Mouse (Mus musculus) cerebellum, postnatal 14 days (tissue): Measurements from ENCODE around the gene Cfap61.

ENCODE experiments used
- DNase-seq, 2 experiments: peaks; one replicate each; pipeline ENCODE4 v3.0.0; 2021; ENCODE audit warnings: mixed read lengths in 2 of 2

Cfap61 gene

DNA sequence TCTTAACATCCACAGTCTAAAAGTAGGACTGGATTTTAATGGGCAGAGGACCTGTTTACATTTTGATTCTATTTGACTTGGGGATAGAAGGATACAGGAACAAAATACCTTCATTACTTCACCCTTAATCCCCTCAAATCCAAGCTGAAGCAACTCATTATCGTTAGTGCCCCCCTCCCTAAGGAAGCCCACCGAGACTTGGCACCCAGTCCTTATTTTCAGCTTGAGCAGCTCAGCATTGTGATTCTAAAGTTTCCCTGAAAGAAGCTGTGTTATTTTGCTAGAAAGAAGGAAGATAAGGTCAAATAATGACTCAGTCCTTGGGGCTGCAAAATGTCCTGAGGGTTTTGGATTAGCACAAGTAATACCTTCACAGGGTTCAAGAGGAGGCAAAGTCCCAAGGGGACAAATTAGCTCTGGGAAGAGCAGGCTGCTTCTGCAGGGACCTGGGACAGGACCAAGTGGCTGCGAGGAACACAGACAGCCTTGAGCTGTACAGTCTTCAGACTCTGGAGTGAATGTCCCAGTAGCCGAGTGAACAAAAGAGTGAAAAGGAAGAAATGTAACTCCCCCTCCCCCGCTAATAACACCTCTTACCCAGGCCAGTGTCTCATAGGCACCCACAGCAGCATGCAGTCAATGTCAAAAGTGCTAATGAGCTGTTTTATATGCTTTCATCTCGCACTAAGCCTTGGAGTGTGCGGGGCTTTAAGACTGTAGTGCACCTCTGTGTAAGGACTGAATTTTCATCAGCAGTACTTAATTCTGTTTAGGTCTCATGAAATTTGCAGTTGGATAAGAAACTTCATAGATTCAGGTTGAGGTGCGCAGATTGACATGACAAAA lies 81.0 kb downstream of the Cfap61 start:
- DNase-seq, result no peak

- DNase-seq, result no peak
Observed at GRCm38 (mm10) chr2:146022846-146023245, 88.3 kb downstream of the Cfap61 start.

DNA sequence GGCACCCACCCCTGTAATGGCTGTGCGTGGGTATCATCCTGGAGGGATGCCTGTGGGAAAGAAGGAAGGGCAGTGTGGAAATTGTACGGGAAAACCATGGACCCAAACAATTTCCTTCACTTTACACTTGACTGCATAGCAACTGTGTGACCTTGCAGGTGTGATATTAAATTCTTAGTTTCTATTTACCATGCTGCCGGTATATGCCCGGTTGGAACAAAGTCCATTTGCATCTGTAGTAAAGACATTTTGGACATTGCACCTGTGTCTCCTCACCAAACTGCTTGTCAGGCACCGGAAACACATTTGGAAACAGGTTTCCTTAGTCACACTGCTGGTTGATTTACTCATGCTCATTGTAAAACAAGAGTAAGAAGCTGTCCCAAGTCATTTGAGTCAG lies 109.1 kb downstream of the Cfap61 start:
- DNase-seq, result no peak

GRCm38 (mm10) chr2:146044926-146045890 lies 110.6 kb downstream of the Cfap61 start:
- DNase-seq, result peak; percentile 99

DNA sequence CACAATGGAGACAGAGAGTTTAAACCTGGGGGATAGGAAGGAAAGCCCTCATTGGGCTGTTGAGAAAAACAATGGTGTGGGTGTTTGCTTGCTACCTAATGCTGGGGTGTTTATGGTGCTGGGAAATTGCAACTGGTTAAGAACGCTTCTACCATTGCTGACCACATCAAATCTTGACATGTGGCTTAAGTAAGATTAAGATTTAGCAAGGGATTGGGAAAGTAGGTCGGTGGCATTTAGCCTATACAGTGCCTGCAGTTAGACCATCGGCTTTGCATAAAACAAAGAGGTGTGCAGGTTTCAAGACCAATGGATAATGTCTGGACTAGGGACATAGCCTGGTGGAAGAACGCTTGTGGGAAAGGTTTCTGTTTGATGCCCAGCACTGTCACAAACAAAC lies 113.1 kb downstream of the Cfap61 start:
- DNase-seq, result no peak

GRCm38 (mm10) chr2:146048221-146048829 lies 113.7 kb downstream of the Cfap61 start:
- peak; percentile 41 to 46 for DNase-seq

DNA sequence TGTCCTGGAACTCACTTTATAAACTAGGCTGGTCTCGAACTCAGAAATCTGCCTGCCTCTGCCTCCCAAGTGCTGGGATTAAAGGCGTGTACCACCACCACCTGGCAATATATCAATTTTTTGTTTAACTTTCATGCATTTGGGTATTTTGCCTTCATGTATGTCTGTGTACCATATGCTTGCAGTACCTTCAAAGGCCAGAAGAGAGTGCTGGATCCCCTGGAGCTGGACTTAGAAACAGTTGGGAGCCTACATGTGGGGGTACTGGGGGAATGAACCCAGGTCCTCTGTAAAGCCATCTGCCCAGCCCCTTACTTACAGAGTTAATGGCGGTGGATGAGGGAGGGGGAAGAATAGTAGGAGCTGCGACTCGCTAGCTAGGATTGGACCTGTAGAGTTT lies 114.8 kb downstream of the Cfap61 start:
- DNase-seq, result no peak

GRCm38 (mm10) chr2:146050069-146050468 lies 115.5 kb downstream of the Cfap61 start:
- no peak for DNase-seq

DNA sequence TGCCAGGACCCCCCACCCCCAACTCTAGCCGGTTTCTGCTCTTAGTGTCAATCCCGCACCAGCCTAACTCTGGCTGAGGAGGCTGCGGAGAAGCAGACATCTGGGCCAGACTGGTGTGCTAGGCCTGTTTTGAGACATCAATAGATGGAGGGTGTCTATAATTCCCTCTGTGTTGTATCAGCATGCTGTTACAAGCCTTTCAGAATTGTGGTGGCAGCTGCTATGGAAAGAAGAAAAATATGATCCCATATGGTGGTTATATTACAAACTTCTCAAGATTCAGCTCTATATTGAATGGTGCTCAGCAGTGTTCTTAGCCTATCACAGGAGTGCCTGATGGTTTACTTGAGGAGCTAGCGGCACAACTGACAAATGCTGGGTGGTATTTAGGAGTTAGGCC lies 116.8 kb downstream of the Cfap61 start:
- no peak for DNase-seq

DNA sequence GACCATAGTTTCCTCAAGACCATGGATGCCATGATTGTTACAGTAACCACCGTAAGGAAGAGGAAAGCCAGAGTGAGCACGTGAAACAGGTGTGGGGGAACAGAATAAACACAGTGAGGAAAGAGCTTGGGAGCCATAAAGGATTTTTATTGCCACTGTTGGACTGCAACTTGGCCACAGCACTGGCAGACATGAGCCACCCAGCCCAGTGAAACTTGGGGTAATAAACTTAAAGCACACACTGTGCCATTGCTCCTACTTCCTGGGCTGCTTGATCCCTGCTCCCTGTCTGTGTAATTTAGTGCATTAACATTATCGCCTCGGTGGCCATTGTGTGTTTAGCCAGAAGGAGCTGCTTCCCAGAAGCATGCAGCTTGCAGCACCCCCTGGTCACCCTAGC lies 122.5 kb downstream of the Cfap61 start:
- DNase-seq, result no peak

GRCm38 (mm10) chr2:146058791-146059190 lies 124.2 kb downstream of the Cfap61 start:
- no peak for DNase-seq

DNA sequence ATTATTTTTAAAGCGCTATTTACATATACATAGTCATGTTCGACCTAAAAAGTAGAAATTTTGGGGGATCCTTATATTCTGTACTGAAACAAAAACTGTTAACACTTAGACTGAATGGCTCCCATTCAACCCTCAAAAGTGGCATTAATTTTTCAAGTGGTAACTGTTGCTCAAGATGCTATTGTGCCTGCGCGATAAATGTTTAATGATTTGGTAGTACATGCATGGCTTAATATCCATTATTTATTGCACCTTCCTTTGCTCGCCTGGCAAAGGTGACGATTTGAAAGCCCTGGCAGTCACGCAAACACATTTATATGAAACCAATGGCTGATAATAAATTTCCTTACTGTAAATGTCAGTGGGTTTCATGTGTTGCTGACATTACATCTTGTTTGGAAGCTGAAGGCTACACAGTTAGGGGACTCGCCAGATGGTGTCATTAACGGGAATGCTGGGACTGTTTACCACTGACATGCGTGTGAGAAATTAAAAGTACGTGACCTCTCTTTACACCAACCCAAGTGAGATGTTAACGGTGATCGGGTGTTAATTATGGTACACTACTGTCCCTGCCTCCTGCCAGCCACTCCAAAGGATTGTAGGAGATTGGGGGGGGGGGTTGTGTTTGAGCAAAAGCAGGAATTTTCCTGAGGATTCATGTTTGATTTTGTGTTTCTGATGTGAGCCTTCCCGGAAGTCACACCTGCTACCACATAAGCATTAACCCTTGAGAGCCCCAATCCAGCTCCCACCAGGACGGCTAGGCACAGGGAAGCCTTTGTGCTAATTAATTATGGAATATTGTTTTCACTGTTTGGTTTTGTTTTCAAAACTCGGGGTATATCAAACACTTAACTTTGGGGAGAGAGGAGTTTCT lies 127.1 kb downstream of the Cfap61 start:
- DNase-seq, result peak in 1 of 2 experiments; percentile 8

GRCm38 (mm10) chr2:146062330-146063092 lies 127.9 kb downstream of the Cfap61 start:
- peak in 1 of 2 experiments; percentile 7 for DNase-seq

- DNase-seq, result peak; percentile 56 to 58
Observed at GRCm38 (mm10) chr2:146063093-146064074, 128.8 kb downstream of the Cfap61 start.

GRCm38 (mm10) chr2:146067364-146067763 lies 132.8 kb downstream of the Cfap61 start:
- DNase-seq, result no peak

DNA sequence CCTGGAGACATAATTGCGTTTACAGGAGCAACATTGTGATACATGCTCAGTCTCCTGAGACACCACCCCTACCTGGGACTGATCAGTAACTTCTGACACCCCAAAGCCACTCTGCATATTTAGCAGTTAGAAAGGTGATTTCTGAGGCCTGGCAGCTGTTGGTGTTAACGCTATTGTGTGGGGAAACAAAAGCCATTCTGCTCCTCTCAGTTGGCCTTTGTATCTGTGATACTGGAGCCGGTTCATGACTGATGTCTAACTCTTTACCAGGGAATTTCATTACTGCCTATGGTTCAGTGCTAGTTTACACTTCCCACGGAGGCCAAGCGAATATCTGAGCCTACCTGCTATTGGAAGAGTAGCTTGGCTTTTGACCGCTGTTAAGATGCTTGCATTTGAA lies 138.7 kb downstream of the Cfap61 start:
- no peak for DNase-seq

GRCm38 (mm10) chr2:146077117-146077516 lies 142.5 kb downstream of the Cfap61 start:
- DNase-seq, result no peak

GRCm38 (mm10) chr2:146080282-146080681 lies 145.7 kb downstream of the Cfap61 start:
- DNase-seq, result no peak

DNA sequence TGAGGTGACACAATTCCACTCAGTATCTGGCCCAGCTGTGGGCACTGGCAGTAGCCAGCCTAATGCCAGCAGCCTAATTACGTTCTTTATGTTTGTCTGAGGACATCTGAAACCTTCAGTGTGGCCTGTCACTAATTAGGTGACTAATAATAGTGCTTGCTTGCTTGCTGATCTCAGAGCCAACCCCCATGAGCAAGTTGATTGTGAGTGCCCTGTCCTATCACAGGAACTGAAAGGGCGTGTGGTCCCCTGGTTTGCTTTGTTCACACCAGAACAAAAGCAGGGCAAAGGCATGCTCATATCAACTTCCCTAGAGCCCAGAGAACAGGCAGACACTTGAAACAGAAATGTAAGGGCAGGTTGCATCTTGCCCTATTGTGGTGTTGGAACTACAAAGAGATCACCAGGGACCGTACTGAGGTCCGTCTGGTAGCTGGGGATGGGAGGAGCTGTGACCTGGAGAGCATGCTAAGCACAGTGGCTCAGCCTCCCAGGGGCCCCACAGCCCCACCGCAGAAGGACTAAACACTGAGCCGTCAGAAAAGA lies 148.8 kb downstream of the Cfap61 start:
- DNase-seq, result no peak

DNA sequence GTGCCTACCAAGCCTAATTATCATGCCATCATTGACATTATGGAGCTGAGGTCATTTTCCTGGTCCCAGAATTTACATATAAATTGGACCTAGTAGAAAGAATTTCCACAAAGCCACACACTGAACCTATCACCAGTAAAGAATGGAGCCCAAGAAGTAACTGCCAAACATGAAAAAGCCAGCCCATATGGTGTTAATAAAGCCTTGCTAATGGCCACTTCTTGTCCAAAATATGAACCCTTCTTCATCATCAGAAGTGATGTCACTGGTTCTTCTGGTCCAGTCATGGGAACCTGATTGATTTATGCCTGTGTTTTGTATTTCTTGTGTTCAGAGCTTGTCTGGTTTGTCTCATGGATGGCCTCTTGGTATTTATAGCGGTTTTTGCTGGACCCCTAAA lies 152.8 kb downstream of the Cfap61 start:
- no peak for DNase-seq
